Mouse (Mus musculus): ENCODE measurements around the gene Fuca1.
"Not testable (repeated sequence)": the region's sequence is repeated elsewhere in the genome, so short reads cannot be mapped to it uniquely, and the experiment has no call there.

The Fuca1 gene

GRCm38 (mm10) chr4:135953179-135953578 is 32.6 kb downstream of the Fuca1 start:
- DNase-seq (ENCODE audit: low spot score): no peak

GRCm38 (mm10) chr4:135954241-135954640 is 33.7 kb downstream of the Fuca1 start:
- peak; percentile 80 for DNase-seq (ENCODE audit: low spot score)

DNA sequence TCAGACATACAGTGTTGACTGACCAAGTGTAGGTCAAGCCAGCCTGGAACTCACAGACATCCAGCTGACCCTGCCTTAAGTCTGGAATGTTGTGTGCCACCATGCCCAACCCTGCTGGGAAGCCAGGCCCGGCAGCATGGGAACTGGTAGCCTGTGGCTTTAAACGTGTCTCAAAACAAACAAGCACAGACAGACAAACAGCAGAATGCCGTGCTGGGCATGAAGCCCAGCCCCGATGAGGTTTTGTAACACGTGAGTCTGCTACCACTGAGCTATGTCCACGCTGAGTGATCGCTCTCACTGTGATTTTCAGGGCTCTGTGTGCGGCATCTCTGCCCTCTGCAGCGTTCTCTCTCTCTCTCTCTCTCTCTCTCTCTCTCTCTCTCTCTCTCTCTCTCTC is 35.4 kb downstream of the Fuca1 start:
- no peak for DNase-seq (ENCODE audit: low spot score)

GRCm38 (mm10) chr4:135958354-135958753 is 37.8 kb downstream of the Fuca1 start:
- DNase-seq (ENCODE audit: low spot score): no peak

- DNase-seq (ENCODE audit: low spot score): peak; percentile 86
Measured at GRCm38 (mm10) chr4:135960717-135961116, 40.2 kb downstream of the Fuca1 start.

DNA sequence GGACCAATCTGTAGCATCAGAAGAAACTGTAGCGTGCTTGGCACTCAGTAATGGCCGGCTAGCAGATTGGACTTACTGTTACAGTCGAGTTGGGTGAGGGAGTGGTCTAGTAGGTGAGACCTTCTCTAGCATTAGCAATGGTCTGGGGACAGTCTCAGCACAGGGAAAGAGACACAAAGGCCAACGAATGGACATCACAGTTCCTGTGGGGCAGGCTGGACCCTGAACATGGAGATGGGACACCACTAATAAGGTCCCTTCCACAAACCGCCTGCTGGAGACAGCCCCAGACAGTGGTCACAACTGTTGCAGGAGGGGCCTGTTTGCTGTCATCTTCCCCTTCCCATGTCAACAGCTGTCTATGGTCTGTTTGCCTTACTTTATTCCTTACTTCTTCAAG is 41.2 kb downstream of the Fuca1 start:
- DNase-seq (ENCODE audit: low spot score): no peak

- DNase-seq (ENCODE audit: low spot score): no peak
Measured at GRCm38 (mm10) chr4:135962198-135962597, 41.7 kb downstream of the Fuca1 start.

DNA sequence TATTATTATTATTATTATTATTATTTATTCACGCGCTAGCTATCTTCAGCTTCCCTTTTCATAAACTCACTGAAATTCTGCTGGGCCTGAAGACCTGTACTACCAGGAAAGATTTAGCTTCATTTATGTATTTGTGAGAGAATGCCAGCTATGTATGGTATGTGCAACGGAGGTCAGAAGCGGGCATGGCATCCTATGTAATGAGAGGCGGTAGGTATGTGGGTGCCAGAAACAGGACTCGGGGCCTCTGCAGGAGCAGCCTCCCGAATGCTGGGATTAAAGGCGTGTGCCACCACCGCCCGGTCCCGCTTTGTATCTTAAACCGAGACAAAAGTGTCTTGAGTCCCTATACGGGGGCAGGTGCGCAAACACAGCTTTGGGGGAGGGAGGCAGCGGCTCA is 42.4 kb downstream of the Fuca1 start:
- no peak for DNase-seq (ENCODE audit: low spot score)

GRCm38 (mm10) chr4:135963457-135964193 is 43.1 kb downstream of the Fuca1 start, which contains the start of gene Gale:
Gale (plus strand) TSS chr4:135963727.
- DNase-seq (ENCODE audit: low spot score): peak; percentile 96

GRCm38 (mm10) chr4:135964426-135964825 is 43.9 kb downstream of the Fuca1 start:
- DNase-seq (ENCODE audit: low spot score): no peak

GRCm38 (mm10) chr4:135965113-135965512 is 44.6 kb downstream of the Fuca1 start:
- DNase-seq (ENCODE audit: low spot score): no peak

- no peak for DNase-seq (ENCODE audit: low spot score)
Measured at GRCm38 (mm10) chr4:135966283-135966682, 45.7 kb downstream of the Fuca1 start.

GRCm38 (mm10) chr4:135967086-135967760 is 46.7 kb downstream of the Fuca1 start:
- DNase-seq (ENCODE audit: low spot score): no peak

DNA sequence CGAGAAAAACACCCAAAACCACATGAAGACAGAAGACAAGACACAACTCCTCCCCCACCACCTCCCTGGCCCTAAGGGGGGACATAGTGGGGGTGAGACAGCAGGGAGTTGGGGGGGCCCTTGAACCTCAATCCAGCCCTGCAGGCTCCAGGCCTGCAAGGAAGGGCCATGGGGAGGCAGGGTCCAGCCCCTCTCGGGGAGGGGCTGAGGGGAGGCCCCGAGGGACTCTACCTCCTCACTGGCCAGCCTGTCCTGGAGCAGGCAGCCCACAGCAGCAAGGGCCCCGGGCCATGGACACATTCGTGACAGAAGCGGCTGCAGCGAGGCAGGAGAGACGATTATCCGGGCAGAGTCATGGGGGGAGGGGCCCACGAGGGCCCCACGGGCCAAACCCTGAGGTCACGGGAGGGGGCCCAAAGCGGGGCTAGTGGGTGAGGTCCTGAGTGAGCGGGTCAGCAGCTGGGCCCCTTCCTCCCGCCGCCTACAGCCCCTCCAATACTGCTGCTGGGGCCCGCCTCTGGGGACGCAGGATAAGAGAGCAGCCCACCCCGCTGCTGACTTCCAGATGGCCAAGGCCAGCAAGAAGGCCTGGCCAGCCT is 47.8 kb downstream of the Fuca1 start:
- DNase-seq (ENCODE audit: low spot score): no peak

- no peak for DNase-seq (ENCODE audit: low spot score)
Measured at GRCm38 (mm10) chr4:135969070-135969750, 48.7 kb downstream of the Fuca1 start.

- DNase-seq (ENCODE audit: low spot score): no peak
Measured at GRCm38 (mm10) chr4:135970585-135970984, 50.0 kb downstream of the Fuca1 start.

- no peak for DNase-seq (ENCODE audit: low spot score)
Measured at GRCm38 (mm10) chr4:135971805-135972555, 51.4 kb downstream of the Fuca1 start.

DNA sequence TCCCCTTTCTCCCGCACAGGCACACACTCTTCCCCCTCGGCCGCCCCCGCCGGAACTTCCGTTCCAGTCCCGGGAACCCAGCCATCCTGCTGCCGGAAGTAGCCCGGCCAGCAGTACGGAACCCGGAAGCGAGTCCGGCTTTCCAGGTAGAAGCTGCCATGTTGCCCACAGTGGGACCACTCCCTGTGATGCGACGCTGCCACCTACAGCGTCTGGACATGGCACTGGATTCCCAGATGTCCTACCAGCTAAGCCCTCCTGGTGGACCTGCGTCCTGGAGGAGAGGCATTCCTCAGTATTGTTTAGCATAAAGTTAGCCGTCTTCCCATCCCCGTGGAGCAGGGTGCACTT is 52.0 kb downstream of the Fuca1 start, which contains the start of gene Lypla2:
Gene Lypla2, minus strand, starts transcription at position 71 of the 351 bp plus-strand sequence.
- DNase-seq (ENCODE audit: low spot score): peak; percentile 73

- no peak for DNase-seq (ENCODE audit: low spot score)
Measured at GRCm38 (mm10) chr4:135972911-135973811, 52.6 kb downstream of the Fuca1 start.

DNA sequence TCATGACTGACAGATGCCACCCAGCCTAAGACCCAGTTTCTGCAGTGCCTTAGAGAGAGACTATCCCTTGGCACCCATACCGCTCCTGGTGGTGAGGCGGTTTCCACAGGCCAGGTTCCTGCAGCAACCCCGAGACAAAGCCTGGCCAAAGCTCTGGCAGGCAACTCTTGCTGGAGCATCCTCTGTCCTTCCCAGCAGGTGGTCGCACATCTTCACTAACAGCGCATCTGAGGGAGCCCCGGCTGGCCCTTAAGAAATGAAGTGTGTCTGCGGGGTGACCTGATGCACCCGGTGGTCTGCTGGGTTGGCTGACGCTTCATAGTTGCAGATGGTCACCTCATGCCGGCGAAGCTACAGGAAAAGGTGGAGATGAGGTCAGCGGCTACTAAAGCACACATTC is 55.6 kb downstream of the Fuca1 start:
- DNase-seq (ENCODE audit: low spot score): no peak

GRCm38 (mm10) chr4:135980223-135980622 is 59.7 kb downstream of the Fuca1 start:
- not testable (repeated sequence) for DNase-seq (ENCODE audit: low spot score)

Data from c-Kit-positive CD71-positive TER-119-positive erythroid progenitor cells, embryonic 14.5 days (primary cell).